Mouse (Mus musculus) midbrain, embryonic 12.5 days (tissue): ENCODE results near the gene Tbrg4. TPM values are rescaled to one million over a fixed set of nuclear protein-coding genes. Genes with fewer than 3 reads are reported as not detected.

Experiments
- polyA plus RNA-seq: library from polyadenylated mRNA; unstranded; fragments of >200 nt; fragmentation: Nextera tagmentation; extraction: Ambion mirVana; gene quantifications from 2 replicates; pipeline ENCODE4 v1.2.1, GENCODE M21; 2016

Gene Tbrg4
- polyA plus RNA-seq, 1 experiment from 2014 or later: 46.1 TPM

Other genes with a start within 250 kb of the Tbrg4 start
- gene Zmiz2, start 237.0 kb downstream of the Tbrg4 start, polyA plus RNA-seq: 22.6 and 25.2 TPM in 2 replicates
- gene Ppia, start 210.6 kb downstream of the Tbrg4 start, polyA plus RNA-seq: 4,523 and 4,594 TPM in 2 replicates
- gene H2afv, start 181.6 kb downstream of the Tbrg4 start, polyA plus RNA-seq: 831 and 843 TPM in 2 replicates
- 16.8 and 17.0 TPM in 2 replicates for gene Purb, start 150.2 kb downstream of the Tbrg4 start, polyA plus RNA-seq
- gene Myo1g, start 105.1 kb downstream of the Tbrg4 start, polyA plus RNA-seq: 0.31 and 0.47 TPM in 2 replicates
- gene Ccm2, start 79.2 kb downstream of the Tbrg4 start, polyA plus RNA-seq: 87.5 and 88.6 TPM in 2 replicates
- gene Nacad, start 20.0 kb downstream of the Tbrg4 start, polyA plus RNA-seq: 83.4 and 88.5 TPM in 2 replicates
- gene Wap, start 12.6 kb upstream of the Tbrg4 start, polyA plus RNA-seq: not detected in 2 replicates
- gene Ramp3, start 32.5 kb upstream of the Tbrg4 start, polyA plus RNA-seq: 5.1 and 6.3 TPM in 2 replicates
- not detected in 2 replicates for gene Gm11983, start 211.6 kb upstream of the Tbrg4 start, polyA plus RNA-seq